Mouse (Mus musculus) small intestine, adult 10 weeks (tissue): ENCODE measurements around the gene Mrgpra6. TPM values are rescaled to one million over a fixed set of nuclear protein-coding genes. Genes with fewer than 3 reads are reported as not detected.

Experiments
- polyA plus RNA-seq: library from polyadenylated mRNA; stranded (reverse); fragments of 350-450 nt; fragmentation: Illumina TruSeq; extraction: RNeasy Lipid Tissue Mini Kit (QIAGEN cat#74804); gene quantifications from one replicate; pipeline ENCODE4 v1.2.3, GENCODE M21; 2014; ENCODE audit warnings: low replicate concordance

Gene Mrgpra6
- polyA plus RNA-seq, result not detected

DNA sequence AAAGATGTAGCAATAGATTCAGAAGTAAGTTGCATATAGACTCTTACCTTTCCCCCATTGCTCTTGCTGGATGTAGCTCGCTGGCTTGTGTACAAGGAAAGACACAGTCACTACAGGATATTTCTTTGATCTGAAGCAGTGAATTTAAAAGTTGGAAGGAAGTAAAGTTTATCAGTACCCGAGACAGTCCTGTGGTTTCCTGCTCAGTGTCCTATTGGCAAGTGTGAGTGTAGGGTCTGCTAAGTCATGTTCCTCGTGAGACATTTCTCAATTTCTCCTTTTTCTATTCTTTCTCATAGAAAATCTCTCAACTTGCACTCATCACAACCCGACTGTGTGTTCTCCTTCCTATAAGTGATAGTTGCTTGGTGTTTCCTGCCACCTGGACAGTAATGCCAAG, at the start of gene Mrgpra6:
Gene Mrgpra6, minus strand, starts transcription at position 91 of the 400 bp plus-strand sequence.

DNA sequence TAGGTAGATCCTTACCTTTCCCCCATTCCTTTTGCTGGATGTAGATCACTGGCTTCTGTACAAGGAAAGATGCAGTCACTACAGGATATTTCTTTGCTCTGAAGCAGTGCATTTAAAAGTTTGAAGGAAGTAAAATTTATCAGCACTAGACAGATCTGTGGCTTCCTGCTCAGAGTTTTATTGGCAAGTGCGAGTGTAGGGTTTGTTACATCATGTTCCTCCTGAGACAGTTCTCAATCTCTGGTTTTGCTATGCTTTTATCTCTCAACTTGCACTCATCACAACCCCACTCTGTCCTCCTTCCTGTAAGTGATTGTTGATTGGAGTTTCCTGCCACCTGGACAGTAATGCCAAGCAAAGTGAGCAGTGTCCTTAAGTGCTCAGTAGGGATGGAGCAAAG, 48.0 kb upstream of the Mrgpra6 start, which contains the start of gene Mrgpra9:
Gene Mrgpra9, minus strand, starts transcription at position 79 of the 400 bp plus-strand sequence.

Other genes with a start within 250 kb of the Mrgpra6 start
- 26.0 TPM for gene Uevld, start 246.4 kb downstream of the Mrgpra6 start, polyA plus RNA-seq
- gene Gm9999, start 221.3 kb downstream of the Mrgpra6 start, polyA plus RNA-seq, result not detected
- gene Spty2d1, start 196.5 kb downstream of the Mrgpra6 start, polyA plus RNA-seq, result 39.5 TPM
- gene Tmem86a, start 154.3 kb downstream of the Mrgpra6 start, polyA plus RNA-seq, result 3.6 TPM
- 0.26 TPM for gene Ptpn5, start 71.2 kb downstream of the Mrgpra6 start, polyA plus RNA-seq
- not detected for gene Mrgpra9, start 47.9 kb upstream of the Mrgpra6 start, polyA plus RNA-seq
- not detected for gene Mrgpra1, start 149.3 kb upstream of the Mrgpra6 start, polyA plus RNA-seq
- not detected for gene Mrgpra2a, start 247.2 kb upstream of the Mrgpra6 start, polyA plus RNA-seq